Mouse (Mus musculus) heart, embryonic 11.5 days (tissue): ENCODE results near the gene Olfr287. TPM values are rescaled to one million over a fixed set of nuclear protein-coding genes. Genes with fewer than 3 reads are reported as not detected.

Experiments
- ATAC-seq: fragments of 200-750 bp; cut with Nextera tagmentation; replicated peaks from 2 replicates; pipeline ENCODE4 v1.8.0; 2017; ENCODE audit warnings: moderate library complexity; ENCODE audit not compliant: insufficient number of reproducible peaks, low FRiP score, low TSS enrichment
- H3K27ac ChIP-seq: fragments of 300-500 bp; sonication (generic); 2 replicates; pipeline ENCODE4 v1.5.1; 2014; ENCODE audit warnings: mild to moderate bottlenecking, low read depth, low read length
- H3K27me3 ChIP-seq: fragments of 300-500 bp; sonication (generic); 2 replicates; pipeline ENCODE4 v1.6.1; 2014; ENCODE audit warnings: mild to moderate bottlenecking, low read length, mixed read lengths; ENCODE audit not compliant: control insufficient read depth, insufficient read depth
- H3K36me3 ChIP-seq: fragments of 300-500 bp; sonication (generic); 2 replicates; pipeline ENCODE4 v1.6.1; 2014; ENCODE audit warnings: mild to moderate bottlenecking, low read length, moderate library complexity, mixed read lengths; ENCODE audit not compliant: control insufficient read depth, insufficient read depth
- H3K4me1 ChIP-seq: fragments of 300-500 bp; sonication (generic); 2 replicates; pipeline ENCODE4 v1.6.1; 2014; ENCODE audit warnings: low read length; ENCODE audit not compliant: control insufficient read depth, insufficient read depth
- H3K4me2 ChIP-seq: fragments of 300-500 bp; sonication (generic); 2 replicates; pipeline ENCODE4 v1.6.1; 2014; ENCODE audit warnings: mild to moderate bottlenecking, moderate library complexity
- H3K4me3 ChIP-seq: fragments of 300-500 bp; sonication (generic); 2 replicates; pipeline ENCODE4 v1.5.1; 2014; ENCODE audit warnings: low read depth, low read length
- H3K9ac ChIP-seq: fragments of 300-500 bp; sonication (generic); 2 replicates; pipeline ENCODE4 v1.6.1; 2014; ENCODE audit warnings: mild to moderate bottlenecking, low read depth, low read length, moderate library complexity
- H3K9me3 ChIP-seq: fragments of 300-500 bp; sonication (generic); replicated peaks from 2 replicates; pipeline ENCODE4 v1.6.1; 2016; ENCODE audit warnings: low read length; ENCODE audit not compliant: control insufficient read depth
- WGBS: fragments of 180-500 bp; shearing (Covaris S2); extraction: QIAGEN DNeasy Blood & Tissue Kit; methylation state at CpG from one replicate; pipeline ENCODE4 v1.1.7; 2014; ENCODE audit not compliant: insufficient replicate concordance; 5-methylcytosine and 5-hydroxymethylcytosine counted together
- polyA plus RNA-seq: library from polyadenylated mRNA; unstranded; fragments of >200 nt; fragmentation: Nextera tagmentation; extraction: Ambion mirVana; gene quantifications from 2 replicates; pipeline ENCODE4 v1.2.1, GENCODE M21; 2014

Olfr287 gene
- polyA plus RNA-seq, 1 experiment from 2014 or later = not detected

DNA sequence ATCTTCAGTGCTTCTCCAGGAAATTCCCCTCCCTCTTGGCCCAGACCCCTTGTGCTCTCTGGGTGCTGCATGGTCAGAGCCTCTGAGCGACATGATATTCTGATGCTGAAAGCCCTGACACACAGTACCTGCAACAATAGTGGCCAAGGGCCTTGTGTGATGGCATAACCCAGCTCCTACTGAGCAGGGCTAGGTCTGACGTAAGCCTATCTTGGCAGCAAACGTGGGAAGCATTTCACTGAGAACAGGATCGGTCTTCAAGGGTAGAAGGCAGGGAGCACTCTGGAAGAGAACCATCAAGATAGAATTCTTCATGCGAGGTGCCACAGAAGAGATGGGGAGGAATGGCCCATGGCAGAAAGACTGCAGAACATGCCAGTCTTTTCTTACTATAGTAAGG, 55.3 kb downstream of the Olfr287 start, which contains the start of gene Asb8:
TSS of gene Asb8 (minus strand) at position 101 of the 400 bp plus-strand sequence.
- Histone ChIP-seq H3K4me3 (no peak within 1 kb of the TSS), H3K27ac (no peak within 1 kb of the TSS), H3K4me2 (no peak within 1 kb of the TSS), H3K9ac (no peak within 1 kb of the TSS), H3K9me3 (no peaks in the 10 kb centered on the region), H3K36me3 (no peaks in the 10 kb centered on the region), H3K4me1 (peaks cover 3% of the 10 kb centered on the region; the same call in 1 of the 2 replicates), H3K27me3 (peaks cover 57% of the 10 kb centered on the region)
- WGBS = 67% methylated on average over 5 of the region's 5 CpGs
- no peak for ATAC-seq

DNA sequence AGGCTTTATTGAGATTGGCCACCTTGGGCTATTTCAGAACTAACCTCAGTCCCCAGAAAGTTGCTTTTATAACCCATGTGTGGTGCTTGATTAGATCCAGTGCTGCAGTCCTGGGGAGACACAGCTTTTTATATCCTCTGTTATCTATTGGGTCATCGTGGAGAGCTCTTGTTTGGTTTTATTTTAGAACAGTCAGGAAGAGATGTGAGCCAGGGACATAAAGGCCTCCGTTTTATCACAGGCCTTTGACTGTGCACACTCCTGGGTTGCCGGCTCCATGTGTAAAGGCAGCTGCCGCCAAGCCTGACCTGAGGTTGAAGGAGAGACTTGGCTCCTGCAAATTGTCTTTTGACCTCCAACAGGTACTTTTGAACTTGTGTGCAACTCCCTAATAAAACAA, 58.3 kb downstream of the Olfr287 start:
- 36% methylated on average over 4 of the region's 4 CpGs for WGBS
- peak overlapping the region; percentile 29; the same call in 1 of the 2 replicates for H3K27ac ChIP-seq
- H3K4me1 ChIP-seq = peaks cover 3% of the 10 kb centered on the region; the same call in 1 of the 2 replicates
- no peak for ATAC-seq
- no peak overlapping the region for H3K4me2 ChIP-seq
- no peak overlapping the region for H3K4me3 ChIP-seq
- H3K9me3 ChIP-seq = no peaks in the 10 kb centered on the region
- no peaks in the 10 kb centered on the region for H3K36me3 ChIP-seq
- H3K9ac ChIP-seq = no peak overlapping the region
- H3K27me3 ChIP-seq = peaks cover 27% of the 10 kb centered on the region

DNA sequence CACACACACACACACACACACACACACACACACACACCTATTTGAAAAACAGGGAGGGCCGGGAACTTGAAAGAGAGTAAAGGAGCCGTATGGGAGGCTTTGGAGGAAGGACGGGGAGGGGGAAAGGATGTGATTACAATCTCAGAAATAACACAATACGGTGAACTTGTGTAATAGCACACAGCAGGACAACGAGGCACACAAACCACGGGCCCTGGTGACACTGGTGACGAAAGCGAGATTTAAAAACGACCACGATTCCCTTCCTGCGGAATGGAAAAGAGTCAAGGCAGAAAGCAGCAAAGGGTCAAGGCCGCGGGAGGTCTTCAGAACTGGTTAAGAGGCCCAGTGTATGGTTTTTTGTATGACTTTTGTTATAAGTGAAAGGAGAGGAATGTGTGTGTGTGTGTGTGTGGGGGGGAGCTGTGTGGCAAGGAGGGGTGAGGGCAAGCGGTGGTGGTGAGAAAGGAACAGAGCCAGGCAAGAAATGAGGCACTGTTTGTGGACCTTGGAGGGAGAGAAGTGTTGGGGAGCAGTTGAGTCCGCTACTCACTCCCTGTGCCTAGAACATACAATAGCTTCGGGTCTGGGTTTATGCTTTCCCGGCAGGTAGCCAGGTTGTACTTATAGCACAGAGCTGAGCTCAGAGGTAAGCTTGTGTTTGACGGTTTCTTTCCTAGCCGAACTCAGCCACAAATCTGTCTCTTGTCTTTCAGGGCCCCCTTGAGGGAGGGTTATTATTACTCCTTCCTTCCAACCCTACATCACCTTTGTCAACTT, 59.6 kb downstream of the Olfr287 start:
- 66% methylated on average over 19 of the region's 19 CpGs for WGBS

GRCm38 (mm10) chr15:98157253-98157652, 63.6 kb downstream of the Olfr287 start:
- Histone ChIP-seq H3K4me3 (no peak overlapping the region), H3K4me1 (peaks cover 1% of the 10 kb centered on the region; the same call in 1 of the 2 replicates)
- WGBS = 50% methylated on average over 1 of the region's 1 CpGs

More for the DNA sequence above, 59.6 kb downstream of the Olfr287 start:
- no peak overlapping the region for H3K27ac ChIP-seq
- H3K4me3 ChIP-seq = no peak overlapping the region
- no peaks in the 10 kb centered on the region for H3K9me3 ChIP-seq
- H3K4me2 ChIP-seq = no peak overlapping the region
- H3K36me3 ChIP-seq = no peaks in the 10 kb centered on the region
- H3K4me1 ChIP-seq = peaks cover 3% of the 10 kb centered on the region; the same call in 1 of the 2 replicates
- no peak overlapping the region for H3K9ac ChIP-seq
- ATAC-seq = no peak
- peaks cover 15% of the 10 kb centered on the region for H3K27me3 ChIP-seq

More at GRCm38 (mm10) chr15:98157253-98157652, 63.6 kb downstream of the Olfr287 start:
- Histone ChIP-seq H3K27ac (no peak overlapping the region), H3K27me3 (no peaks in the 10 kb centered on the region), H3K4me2 (no peak overlapping the region), H3K9me3 (no peaks in the 10 kb centered on the region), H3K9ac (no peak overlapping the region), H3K36me3 (no peaks in the 10 kb centered on the region)
- ATAC-seq = no peak

Other genes starting within 250 kb of the Olfr287 start
- 61.9 and 80.7 TPM in 2 replicates for gene Col2a1, start 216.4 kb downstream of the Olfr287 start, polyA plus RNA-seq
- gene Pfkm, start 128.5 kb downstream of the Olfr287 start, polyA plus RNA-seq = 49.3 and 68.3 TPM in 2 replicates
- gene Senp1, start 127.3 kb downstream of the Olfr287 start, polyA plus RNA-seq = 24.3 and 25.1 TPM in 2 replicates
- 81.7 and 86.7 TPM in 2 replicates for gene Asb8, start 55.4 kb downstream of the Olfr287 start, polyA plus RNA-seq
- gene Ccdc184, start 53.9 kb downstream of the Olfr287 start, polyA plus RNA-seq = 1.2 and 1.3 TPM in 2 replicates
- not detected in 2 replicates for gene Olfr288, start 25.5 kb downstream of the Olfr287 start, polyA plus RNA-seq
- gene Gm44579, start 79 bp downstream of the Olfr287 start, polyA plus RNA-seq = not detected in 2 replicates
- not detected in 2 replicates for gene Olfr286, start 13.4 kb upstream of the Olfr287 start, polyA plus RNA-seq
- not detected in 2 replicates for gene H1fnt, start 36.2 kb upstream of the Olfr287 start, polyA plus RNA-seq
- gene Zfp641, start 75.1 kb upstream of the Olfr287 start, polyA plus RNA-seq = 0.92 and 1.3 TPM in 2 replicates
- not detected in 2 replicates for gene Olfr285, start 96.3 kb upstream of the Olfr287 start, polyA plus RNA-seq
- not detected in 2 replicates for gene Olfr284, start 119.9 kb upstream of the Olfr287 start, polyA plus RNA-seq
- gene Olfr283, start 159.9 kb upstream of the Olfr287 start, polyA plus RNA-seq = not detected in 2 replicates
- not detected in 2 replicates for gene Olfr282, start 210.2 kb upstream of the Olfr287 start, polyA plus RNA-seq
- not detected in 2 replicates for gene Olfr281, start 231.5 kb upstream of the Olfr287 start, polyA plus RNA-seq
- gene OR5BS1P, start 248.8 kb upstream of the Olfr287 start, polyA plus RNA-seq = not detected in 2 replicates